ENCODE assay signal across 9 mouse cellular contexts in the genomic region with DNA sequence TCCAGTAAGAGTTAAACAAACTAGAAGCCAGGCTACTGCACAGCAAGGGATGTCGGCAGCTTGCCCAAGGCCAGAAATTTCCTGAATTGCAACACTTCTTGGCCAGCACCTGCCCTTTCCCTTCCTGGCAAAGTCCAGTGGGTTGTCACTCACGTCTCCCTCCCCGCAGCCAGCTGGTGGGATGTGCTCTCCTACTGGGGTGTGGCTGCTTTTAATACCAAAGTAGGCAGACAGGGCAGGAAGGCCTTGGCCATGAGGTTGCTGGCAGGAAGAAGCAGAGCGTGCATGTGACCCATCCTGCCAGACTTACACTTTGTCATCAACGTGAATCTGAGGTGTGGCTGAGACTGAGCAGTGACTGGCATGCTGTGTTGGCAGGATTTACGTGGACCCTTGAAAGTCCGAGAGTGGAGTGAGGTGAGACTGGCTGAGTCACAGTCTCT. TPM values are rescaled to one million over a fixed set of nuclear protein-coding genes. Genes with fewer than 3 reads are reported as not detected.
DNase-seq lines count a peak whose midpoint lies in the region; ATAC-seq lines count a peak whose summit lies in the region.
"Had no signal": no experiment of that assay in that cellular context is flagged by ENCODE, and none has a peak within 500 bp of the region (broad histone marks: within the 10 kb centered on the region; RNA-seq: fewer than 3 reads in every experiment).

No protein-coding gene starts in this region.

- H3K9ac ChIP-seq in lung, embryonic 15.5 days, result no peak overlapping the region
- no peak overlapping the region for H3K9ac ChIP-seq in stomach, embryonic 14.5 days (replicated peaks; ENCODE audit: low read depth, low read length)
- H3K9ac ChIP-seq: midbrain, embryonic 12.5 days had no signal

- H3K4me2 ChIP-seq in lung, embryonic 15.5 days, result peak overlapping the region; percentile 21; the same call in 1 of the 2 replicates
- H3K4me2 ChIP-seq in stomach, embryonic 14.5 days (replicated peaks; ENCODE audit: low read depth, low read length), result no peak overlapping the region
- H3K4me2 ChIP-seq: midbrain, embryonic 12.5 days had no signal

- H3K36me3 ChIP-seq in lung, embryonic 15.5 days, result no peaks in the 10 kb centered on the region
- no peaks in the 10 kb centered on the region for H3K36me3 ChIP-seq in stomach, embryonic 14.5 days (ENCODE audit: control insufficient read depth, insufficient read depth, low read length)
- H3K36me3 ChIP-seq in midbrain, embryonic 10.5 days, result no peaks in the 10 kb centered on the region
- H3K36me3 ChIP-seq: midbrain, embryonic 12.5 days had no signal

- 7% methylated on average over 7 of the region's 7 CpGs for WGBS in lung, embryonic 15.5 days
- 49% methylated on average over 7 of the region's 7 CpGs for WGBS in stomach, embryonic 14.5 days
- whole genome bisulfite sequencing in midbrain, embryonic 10.5 days, result 80% methylated on average over 7 of the region's 7 CpGs

- H3K9me3 ChIP-seq in lung, embryonic 15.5 days, result no peaks in the 10 kb centered on the region
- H3K9me3 ChIP-seq in stomach, embryonic 14.5 days (ENCODE audit: control insufficient read depth, low read depth, low read length), result no peaks in the 10 kb centered on the region
- H3K9me3 ChIP-seq in midbrain, embryonic 10.5 days (replicated peaks), result no peaks in the 10 kb centered on the region
- H3K9me3 ChIP-seq: midbrain, embryonic 12.5 days had no signal

- peaks cover 20% of the 10 kb centered on the region for H3K4me1 ChIP-seq in lung, embryonic 15.5 days
- no peaks in the 10 kb centered on the region for H3K4me1 ChIP-seq in stomach, embryonic 14.5 days (ENCODE audit: control insufficient read depth, insufficient read depth, low read length)
- peaks cover 3% of the 10 kb centered on the region; the same call in 1 of the 2 replicates for H3K4me1 ChIP-seq in midbrain, embryonic 10.5 days
- H3K4me1 ChIP-seq: midbrain, embryonic 12.5 days had no signal

- H3K27me3 ChIP-seq in lung, embryonic 15.5 days, result no peaks in the 10 kb centered on the region
- no peaks in the 10 kb centered on the region for H3K27me3 ChIP-seq in stomach, embryonic 14.5 days (ENCODE audit: control insufficient read depth, insufficient read depth, low read length)
- H3K27me3 ChIP-seq in midbrain, embryonic 10.5 days (ENCODE audit: low read depth, poor library complexity, severe bottlenecking), result no peaks in the 10 kb centered on the region
- H3K27me3 ChIP-seq: midbrain, embryonic 12.5 days had no signal

- H3K27ac ChIP-seq in lung, embryonic 15.5 days, result peak overlapping the region; percentile 85
- H3K27ac ChIP-seq in stomach, embryonic 14.5 days (ENCODE audit: low read length), result 0 out of 2 replicates have a peak overlapping the region, but pooled peaks have one; percentile 6
- H3K27ac ChIP-seq in midbrain, embryonic 10.5 days (replicated peaks), result no peak overlapping the region
- H3K27ac ChIP-seq: midbrain, embryonic 12.5 days had no signal

- peak; percentile 94 for ATAC-seq in lung, embryonic 15.5 days (ENCODE audit: borderline replicate concordance, extremely low read depth, low FRiP score, low TSS enrichment)
- peak; percentile 61 for ATAC-seq in stomach, embryonic 14.5 days (ENCODE audit: insufficient number of reproducible peaks, insufficient read depth, low FRiP score, low read depth)

- no peak overlapping the region for H3K4me3 ChIP-seq in lung, embryonic 15.5 days
- no peak overlapping the region for H3K4me3 ChIP-seq in stomach, embryonic 14.5 days (ENCODE audit: low read depth, low read length)
- H3K4me3 ChIP-seq in midbrain, embryonic 10.5 days, result no peak overlapping the region
- H3K4me3 ChIP-seq: midbrain, embryonic 12.5 days had no signal

- DNase-seq in right cerebral cortex, adult 18-20 months, result peak; percentile 37
- DNase-seq in right cerebral cortex, adult 2 months (ENCODE audit: low spot score in 2 of 2), result no peak
- peak; percentile 66 for DNase-seq in cerebellum, adult 11 months
- DNase-seq in heart, adult 11 months, result peak; percentile 100
- peak; percentile 98 for DNase-seq in kidney, adult 9 months
- no peak for DNase-seq in midbrain, embryonic 10.5 days (ENCODE audit: low spot score)

RNA-seq across cellular contexts. Expression of a gene that starts 28.6 kb away (rescaled TPM):
- 122 and 129 TPM in 2 replicates for polyA plus RNA-seq in lung, embryonic 15.5 days (2015; fragmentation: Nextera tagmentation; extraction: Ambion mirVana)
- 112 and 121 TPM in 2 replicates for polyA plus RNA-seq in stomach, embryonic 14.5 days (2014; fragmentation: Nextera tagmentation; extraction: Ambion mirVana)
- polyA plus RNA-seq in midbrain, embryonic 10.5 days (2016; fragmentation: Nextera tagmentation; extraction: Ambion mirVana), result 70.6 and 74.5 TPM in 2 replicates

RNA-seq across cellular contexts. Expression of a gene that starts 48.8 kb away (rescaled TPM):
- polyA plus RNA-seq in lung, embryonic 15.5 days (2015; fragmentation: Nextera tagmentation; extraction: Ambion mirVana), result 23.3 and 25.4 TPM in 2 replicates
- 27.4 and 28.0 TPM in 2 replicates for polyA plus RNA-seq in stomach, embryonic 14.5 days (2014; fragmentation: Nextera tagmentation; extraction: Ambion mirVana)
- 33.3 and 36.6 TPM in 2 replicates for polyA plus RNA-seq in midbrain, embryonic 10.5 days (2016; fragmentation: Nextera tagmentation; extraction: Ambion mirVana)

RNA-seq across cellular contexts. Expression of a gene that starts 52.5 kb away (rescaled TPM):
- polyA plus RNA-seq in lung, embryonic 15.5 days (2015; fragmentation: Nextera tagmentation; extraction: Ambion mirVana), result 3.3 TPM in 2 replicates
- 11.1 and 12.1 TPM in 2 replicates for polyA plus RNA-seq in stomach, embryonic 14.5 days (2014; fragmentation: Nextera tagmentation; extraction: Ambion mirVana)
- 4.7 and 6.5 TPM in 2 replicates for polyA plus RNA-seq in midbrain, embryonic 10.5 days (2016; fragmentation: Nextera tagmentation; extraction: Ambion mirVana)

Comparison
In these comparisons a context has a peak if more than half of its experiments do, and no peak if none do; other contexts are left out.
1. DNase-seq: peak in right cerebral cortex, adult 18-20 months (single experiment), cerebellum, adult 11 months (single experiment), heart, adult 11 months (single experiment) and kidney, adult 9 months (single experiment); none in right cerebral cortex, adult 2 months (0 of 2) and midbrain, embryonic 10.5 days (single experiment).